Mouse (Mus musculus) inflammation-experienced regulatory T-cells, adult 6 months (primary cell): ENCODE data around the gene Eif5a2. TPM values are rescaled to one million over a fixed set of nuclear protein-coding genes. Genes with fewer than 3 reads are reported as not detected.
"Not testable (repeated sequence)": the region's sequence is repeated elsewhere in the genome, so short reads cannot be mapped to it uniquely, and the experiment has no call there.

Experiments used
- ATAC-seq: one replicate; pipeline ENCODE4 v1.8.0; 2017
- polyA plus RNA-seq, 3 experiments: library from polyadenylated mRNA; unstranded; fragments of 100-300 nt; shearing (Covaris generic); gene quantifications; one replicate each; pipeline ENCODE4 v1.2.1; 2017

Gene Eif5a2
- 1 to 10 TPM; 4.2 to 7.2 (median 5.6) TPM for polyA plus RNA-seq

- ATAC-seq: peak; percentile 97
Observed at GRCm38 (mm10) chr3:28780994-28781393, at the start of gene Eif5a2. TSS of gene Eif5a2 (plus strand) at chr3:28781276.

- no peak for ATAC-seq
Observed at GRCm38 (mm10) chr3:28734712-28735111, 46.4 kb upstream of the Eif5a2 start.

GRCm38 (mm10) chr3:28736981-28737380 lies 44.1 kb upstream of the Eif5a2 start:
- ATAC-seq: no peak

GRCm38 (mm10) chr3:28740353-28740752 lies 40.7 kb upstream of the Eif5a2 start:
- ATAC-seq: no peak

- ATAC-seq: no peak
Observed at GRCm38 (mm10) chr3:28743251-28743650, 37.8 kb upstream of the Eif5a2 start.

- ATAC-seq: peak; percentile 94
Observed at GRCm38 (mm10) chr3:28745835-28746483, 35.1 kb upstream of the Eif5a2 start.

GRCm38 (mm10) chr3:28748151-28748550 lies 32.9 kb upstream of the Eif5a2 start:
- no peak for ATAC-seq

GRCm38 (mm10) chr3:28748956-28749355 lies 32.1 kb upstream of the Eif5a2 start:
- no peak for ATAC-seq

GRCm38 (mm10) chr3:28755477-28755876 lies 25.6 kb upstream of the Eif5a2 start:
- no peak for ATAC-seq

- no peak for ATAC-seq
Observed at GRCm38 (mm10) chr3:28761225-28761789, 19.8 kb upstream of the Eif5a2 start.

- ATAC-seq: no peak
Observed at GRCm38 (mm10) chr3:28766935-28767334, 14.1 kb upstream of the Eif5a2 start.

- ATAC-seq: no peak
Observed at GRCm38 (mm10) chr3:28768222-28768621, 12.9 kb upstream of the Eif5a2 start.

GRCm38 (mm10) chr3:28772919-28773318 lies 8.2 kb upstream of the Eif5a2 start:
- ATAC-seq: not testable (repeated sequence)

GRCm38 (mm10) chr3:28775361-28775760 lies 5.7 kb upstream of the Eif5a2 start:
- ATAC-seq: no peak

GRCm38 (mm10) chr3:28775958-28776357 lies 5.1 kb upstream of the Eif5a2 start:
- ATAC-seq: no peak

- ATAC-seq: no peak
Observed at GRCm38 (mm10) chr3:28776491-28776890, 4.6 kb upstream of the Eif5a2 start.

GRCm38 (mm10) chr3:28780511-28780910 lies 565 bp upstream of the Eif5a2 start:
- ATAC-seq: peak; percentile 13

GRCm38 (mm10) chr3:28781422-28781821 lies 346 bp downstream of the Eif5a2 start:
- no peak for ATAC-seq

- ATAC-seq: peak; percentile 3
Observed at GRCm38 (mm10) chr3:28781848-28782247, 772 bp downstream of the Eif5a2 start.

- no peak for ATAC-seq
Observed at GRCm38 (mm10) chr3:28784176-28784575, 3.1 kb downstream of the Eif5a2 start.

GRCm38 (mm10) chr3:28794835-28795234 lies 13.8 kb downstream of the Eif5a2 start:
- no peak for ATAC-seq

GRCm38 (mm10) chr3:28805301-28806097 lies 24.4 kb downstream of the Eif5a2 start, which contains the start of gene Rpl22l1:
TSS of gene Rpl22l1 (plus strand) at chr3:28805436.
- peak; percentile 97 for ATAC-seq

GRCm38 (mm10) chr3:28808039-28808643 lies 27.1 kb downstream of the Eif5a2 start:
- no peak for ATAC-seq
